Mouse (Mus musculus) frontal cortex, postnatal 14 days (tissue): ENCODE measurements around the gene Pik3cd.

ENCODE experiments used
- DNase-seq, 2 experiments: peaks; one replicate each; pipeline ENCODE4 v3.0.0; 2022; ENCODE audit warnings: low spot score in 2 of 2

Gene Pik3cd

GRCm38 (mm10) chr4:149724916-149725470 lies 22.6 kb upstream of the Pik3cd start:
- DNase-seq: no peak

- DNase-seq: no peak
Measured at GRCm38 (mm10) chr4:149723855-149724731, 21.7 kb upstream of the Pik3cd start.

- DNase-seq: no peak
Measured at GRCm38 (mm10) chr4:149723021-149723390, 20.6 kb upstream of the Pik3cd start.

- no peak for DNase-seq
Measured at GRCm38 (mm10) chr4:149722104-149723020, 20.0 kb upstream of the Pik3cd start.

GRCm38 (mm10) chr4:149721163-149721562 lies 18.8 kb upstream of the Pik3cd start:
- DNase-seq: no peak

GRCm38 (mm10) chr4:149719686-149720085 lies 17.3 kb upstream of the Pik3cd start:
- DNase-seq: no peak

- no peak for DNase-seq
Measured at GRCm38 (mm10) chr4:149714542-149714941, 12.2 kb upstream of the Pik3cd start.

- DNase-seq: no peak
Measured at GRCm38 (mm10) chr4:149711955-149712354, 9.6 kb upstream of the Pik3cd start.

- DNase-seq: no peak
Measured at GRCm38 (mm10) chr4:149711485-149711884, 9.1 kb upstream of the Pik3cd start.

- DNase-seq: no peak
Measured at GRCm38 (mm10) chr4:149710510-149710909, 8.1 kb upstream of the Pik3cd start.

- no peak for DNase-seq
Measured at GRCm38 (mm10) chr4:149705941-149706340, 3.6 kb upstream of the Pik3cd start.

GRCm38 (mm10) chr4:149705298-149705697 lies 2.9 kb upstream of the Pik3cd start:
- no peak for DNase-seq

- no peak for DNase-seq
Measured at GRCm38 (mm10) chr4:149701426-149702209, 753 bp downstream of the Pik3cd start.

GRCm38 (mm10) chr4:149699953-149700352 lies 2.4 kb downstream of the Pik3cd start:
- no peak for DNase-seq

- no peak for DNase-seq
Measured at GRCm38 (mm10) chr4:149698197-149698821, 4.1 kb downstream of the Pik3cd start.

- no peak for DNase-seq
Measured at GRCm38 (mm10) chr4:149697506-149698196, 4.7 kb downstream of the Pik3cd start.

- DNase-seq: no peak
Measured at GRCm38 (mm10) chr4:149696189-149696971, 6.0 kb downstream of the Pik3cd start.

GRCm38 (mm10) chr4:149691368-149691767 lies 11.0 kb downstream of the Pik3cd start:
- DNase-seq: no peak

GRCm38 (mm10) chr4:149690828-149691280 lies 11.5 kb downstream of the Pik3cd start:
- DNase-seq: no peak
